Mouse (Mus musculus) kidney, embryonic 15.5 days (tissue): ENCODE data around the gene Pde10a. TPM values are rescaled to one million over a fixed set of nuclear protein-coding genes. Genes with fewer than 3 reads are reported as not detected.

Experiments used
- ATAC-seq: fragments of 200-750 bp; cut with Nextera tagmentation; replicated peaks from 2 replicates; pipeline ENCODE4 v1.8.0; 2017; ENCODE audit warnings: moderate TSS enrichment; ENCODE audit not compliant: low FRiP score
- H3K27ac ChIP-seq: fragments of 300-500 bp; sonication (generic); 2 replicates; pipeline ENCODE4 v1.5.1; 2015; ENCODE audit warnings: mild to moderate bottlenecking, inconsistent platforms
- H3K27me3 ChIP-seq: fragments of 300-500 bp; sonication (generic); 2 replicates; pipeline ENCODE4 v1.6.1; 2015; ENCODE audit warnings: inconsistent platforms
- H3K36me3 ChIP-seq: fragments of 300-500 bp; sonication (generic); 2 replicates; pipeline ENCODE4 v1.6.1; 2015; ENCODE audit warnings: inconsistent platforms
- H3K4me1 ChIP-seq: fragments of 300-500 bp; sonication (generic); 2 replicates; pipeline ENCODE4 v1.6.1; 2015; ENCODE audit warnings: inconsistent platforms
- H3K4me2 ChIP-seq: fragments of 300-500 bp; sonication (generic); 2 replicates; pipeline ENCODE4 v1.6.1; 2015; ENCODE audit warnings: moderate library complexity, mild to moderate bottlenecking, inconsistent platforms
- H3K4me3 ChIP-seq: fragments of 300-500 bp; sonication (generic); replicated peaks from 2 replicates; pipeline ENCODE4 v1.5.1; 2015; ENCODE audit warnings: mild to moderate bottlenecking, inconsistent platforms
- H3K9ac ChIP-seq: fragments of 300-500 bp; sonication (generic); 2 replicates; pipeline ENCODE4 v1.6.1; 2015; ENCODE audit warnings: mild to moderate bottlenecking, inconsistent platforms
- H3K9me3 ChIP-seq: fragments of 300-500 bp; sonication (generic); replicated peaks from 2 replicates; pipeline ENCODE4 v1.6.1; 2016; ENCODE audit warnings: inconsistent platforms
- WGBS: fragments of 180-500 bp; shearing (Covaris S2); methylation state at CpG from one replicate; pipeline ENCODE4 v1.1.7; 2015; ENCODE audit warnings: mixed read lengths; 5-methylcytosine and 5-hydroxymethylcytosine counted together
- polyA plus RNA-seq: library from polyadenylated mRNA; unstranded; fragments of >200 nt; fragmentation: Nextera tagmentation; extraction: Ambion mirVana; gene quantifications from 2 replicates; pipeline ENCODE4 v1.2.1, GENCODE M21; 2015

Pde10a gene
- polyA plus RNA-seq, 1 experiment from 2014 or later: 2.2 TPM

GRCm38 (mm10) chr17:8526815-8527261, 1.7 kb downstream of the Pde10a start:
- Histone ChIP-seq H3K27me3 (peaks cover 62% of the 10 kb centered on the region), H3K9ac (no peak overlapping the region), H3K27ac (no peak overlapping the region), H3K9me3 (no peaks in the 10 kb centered on the region), H3K36me3 (no peaks in the 10 kb centered on the region), H3K4me2 (peak overlapping the region; percentile 97), H3K4me1 (peaks cover 26% of the 10 kb centered on the region), H3K4me3 (0 out of 2 replicates have a peak overlapping the region, but pooled peaks have one; percentile 53)
- ATAC-seq: no peak
- 18% methylated on average over 9 of the region's 9 CpGs for WGBS

GRCm38 (mm10) chr17:8528641-8529040, 3.5 kb downstream of the Pde10a start:
- peaks cover 24% of the 10 kb centered on the region for H3K4me1 ChIP-seq
- WGBS: 82% methylated on average over 3 of the region's 3 CpGs
- H3K4me3 ChIP-seq: no peak overlapping the region
- H3K4me2 ChIP-seq: no peak overlapping the region
- H3K36me3 ChIP-seq: no peaks in the 10 kb centered on the region
- no peaks in the 10 kb centered on the region for H3K9me3 ChIP-seq
- H3K9ac ChIP-seq: no peak overlapping the region
- ATAC-seq: no peak
- H3K27me3 ChIP-seq: peaks cover 45% of the 10 kb centered on the region
- H3K27ac ChIP-seq: no peak overlapping the region

GRCm38 (mm10) chr17:8532609-8533008, 7.4 kb downstream of the Pde10a start:
- Histone ChIP-seq H3K4me3 (no peak overlapping the region), H3K4me2 (no peak overlapping the region), H3K27me3 (peaks cover 6% of the 10 kb centered on the region), H3K36me3 (no peaks in the 10 kb centered on the region), H3K27ac (no peak overlapping the region), H3K4me1 (no peaks in the 10 kb centered on the region), H3K9me3 (no peaks in the 10 kb centered on the region), H3K9ac (no peak overlapping the region)
- WGBS: 67% methylated on average over 4 of the region's 4 CpGs
- ATAC-seq: no peak

GRCm38 (mm10) chr17:8533828-8534227, 8.7 kb downstream of the Pde10a start:
- 48% methylated on average over 3 of the region's 3 CpGs for WGBS

GRCm38 (mm10) chr17:8536522-8536921, 11.3 kb downstream of the Pde10a start:
- ATAC-seq: no peak
- H3K9ac ChIP-seq: no peak overlapping the region
- H3K9me3 ChIP-seq: no peaks in the 10 kb centered on the region
- no peak overlapping the region for H3K27ac ChIP-seq
- no peak overlapping the region for H3K4me3 ChIP-seq
- H3K36me3 ChIP-seq: no peaks in the 10 kb centered on the region
- H3K27me3 ChIP-seq: no peaks in the 10 kb centered on the region
- WGBS: 72% methylated on average over 6 of the region's 6 CpGs
- no peak overlapping the region for H3K4me2 ChIP-seq
- H3K4me1 ChIP-seq: no peaks in the 10 kb centered on the region

More at GRCm38 (mm10) chr17:8533828-8534227, 8.7 kb downstream of the Pde10a start:
- H3K27me3 ChIP-seq: no peaks in the 10 kb centered on the region
- H3K27ac ChIP-seq: no peak overlapping the region
- no peaks in the 10 kb centered on the region for H3K9me3 ChIP-seq
- H3K4me1 ChIP-seq: no peaks in the 10 kb centered on the region
- no peak overlapping the region for H3K4me3 ChIP-seq
- ATAC-seq: no peak
- no peak overlapping the region for H3K9ac ChIP-seq
- H3K36me3 ChIP-seq: no peaks in the 10 kb centered on the region
- no peak overlapping the region for H3K4me2 ChIP-seq

GRCm38 (mm10) chr17:8538102-8538501, 12.9 kb downstream of the Pde10a start:
- Histone ChIP-seq H3K9ac (no peak overlapping the region), H3K9me3 (no peaks in the 10 kb centered on the region), H3K27ac (no peak overlapping the region), H3K36me3 (no peaks in the 10 kb centered on the region), H3K4me2 (no peak overlapping the region), H3K4me1 (no peaks in the 10 kb centered on the region), H3K4me3 (no peak overlapping the region), H3K27me3 (no peaks in the 10 kb centered on the region)
- no peak for ATAC-seq
- WGBS: 77% methylated on average over 3 of the region's 3 CpGs

GRCm38 (mm10) chr17:8541974-8542538, 16.9 kb downstream of the Pde10a start:
- H3K4me1 ChIP-seq: no peaks in the 10 kb centered on the region
- H3K27ac ChIP-seq: no peak overlapping the region
- H3K9me3 ChIP-seq: no peaks in the 10 kb centered on the region
- WGBS: 76% methylated on average over 14 of the region's 14 CpGs
- no peaks in the 10 kb centered on the region for H3K27me3 ChIP-seq
- no peak overlapping the region for H3K9ac ChIP-seq
- no peak overlapping the region for H3K4me2 ChIP-seq
- H3K36me3 ChIP-seq: no peaks in the 10 kb centered on the region
- H3K4me3 ChIP-seq: no peak overlapping the region
- ATAC-seq: no peak

GRCm38 (mm10) chr17:8546366-8546765, 21.2 kb downstream of the Pde10a start:
- no peak for ATAC-seq
- Histone ChIP-seq H3K36me3 (no peaks in the 10 kb centered on the region), H3K4me1 (no peaks in the 10 kb centered on the region), H3K27ac (no peak overlapping the region), H3K4me3 (no peak overlapping the region), H3K9me3 (no peaks in the 10 kb centered on the region), H3K4me2 (no peak overlapping the region), H3K9ac (no peak overlapping the region), H3K27me3 (0 out of 2 replicates have a peak, but pooled peaks cover 6% of the 10 kb centered on the region)
- WGBS: 79% methylated on average over 9 of the region's 9 CpGs

- no peak overlapping the region for H3K4me2 ChIP-seq
- H3K36me3 ChIP-seq: no peaks in the 10 kb centered on the region
- H3K9me3 ChIP-seq: no peaks in the 10 kb centered on the region
- no peak for ATAC-seq
- no peak overlapping the region for H3K4me3 ChIP-seq
- no peak overlapping the region for H3K27ac ChIP-seq
- 88% methylated on average over 4 of the region's 4 CpGs for WGBS
- H3K27me3 ChIP-seq: peaks cover 10% of the 10 kb centered on the region; the same call in 1 of the 2 replicates
- H3K9ac ChIP-seq: no peak overlapping the region
- no peaks in the 10 kb centered on the region for H3K4me1 ChIP-seq
Measured at GRCm38 (mm10) chr17:8548733-8549132, 23.6 kb downstream of the Pde10a start.

GRCm38 (mm10) chr17:8551641-8552040, 26.5 kb downstream of the Pde10a start:
- H3K4me1 ChIP-seq: no peaks in the 10 kb centered on the region
- WGBS: 63% methylated on average over 3 of the region's 3 CpGs
- no peak overlapping the region for H3K4me3 ChIP-seq
- peaks cover 10% of the 10 kb centered on the region; the same call in 1 of the 2 replicates for H3K27me3 ChIP-seq
- H3K27ac ChIP-seq: no peak overlapping the region
- no peak overlapping the region for H3K9ac ChIP-seq
- no peak for ATAC-seq
- H3K9me3 ChIP-seq: no peaks in the 10 kb centered on the region
- H3K4me2 ChIP-seq: no peak overlapping the region
- no peaks in the 10 kb centered on the region for H3K36me3 ChIP-seq

- no peak for ATAC-seq
- WGBS: 83% methylated on average over 8 of the region's 8 CpGs
- no peak overlapping the region for H3K27ac ChIP-seq
Measured at GRCm38 (mm10) chr17:8552346-8553035, 27.3 kb downstream of the Pde10a start.

GRCm38 (mm10) chr17:8553601-8554000, 28.4 kb downstream of the Pde10a start:
- 81% methylated on average over 3 of the region's 3 CpGs for WGBS
- no peak for ATAC-seq
- H3K9ac ChIP-seq: no peak overlapping the region

More at GRCm38 (mm10) chr17:8552346-8553035, 27.3 kb downstream of the Pde10a start:
- no peak overlapping the region for H3K4me3 ChIP-seq
- no peaks in the 10 kb centered on the region for H3K36me3 ChIP-seq
- H3K4me2 ChIP-seq: no peak overlapping the region
- no peaks in the 10 kb centered on the region for H3K9me3 ChIP-seq
- no peaks in the 10 kb centered on the region for H3K4me1 ChIP-seq
- no peak overlapping the region for H3K9ac ChIP-seq
- H3K27me3 ChIP-seq: peaks cover 10% of the 10 kb centered on the region; the same call in 1 of the 2 replicates

More at GRCm38 (mm10) chr17:8553601-8554000, 28.4 kb downstream of the Pde10a start:
- Histone ChIP-seq H3K4me2 (no peak overlapping the region), H3K27ac (no peak overlapping the region), H3K9me3 (no peaks in the 10 kb centered on the region), H3K4me1 (no peaks in the 10 kb centered on the region), H3K27me3 (peaks cover 13% of the 10 kb centered on the region; the same call in 1 of the 2 replicates), H3K36me3 (no peaks in the 10 kb centered on the region), H3K4me3 (no peak overlapping the region)
